ENCODE assay signal across 10 mouse cellular contexts in the genomic region with DNA sequence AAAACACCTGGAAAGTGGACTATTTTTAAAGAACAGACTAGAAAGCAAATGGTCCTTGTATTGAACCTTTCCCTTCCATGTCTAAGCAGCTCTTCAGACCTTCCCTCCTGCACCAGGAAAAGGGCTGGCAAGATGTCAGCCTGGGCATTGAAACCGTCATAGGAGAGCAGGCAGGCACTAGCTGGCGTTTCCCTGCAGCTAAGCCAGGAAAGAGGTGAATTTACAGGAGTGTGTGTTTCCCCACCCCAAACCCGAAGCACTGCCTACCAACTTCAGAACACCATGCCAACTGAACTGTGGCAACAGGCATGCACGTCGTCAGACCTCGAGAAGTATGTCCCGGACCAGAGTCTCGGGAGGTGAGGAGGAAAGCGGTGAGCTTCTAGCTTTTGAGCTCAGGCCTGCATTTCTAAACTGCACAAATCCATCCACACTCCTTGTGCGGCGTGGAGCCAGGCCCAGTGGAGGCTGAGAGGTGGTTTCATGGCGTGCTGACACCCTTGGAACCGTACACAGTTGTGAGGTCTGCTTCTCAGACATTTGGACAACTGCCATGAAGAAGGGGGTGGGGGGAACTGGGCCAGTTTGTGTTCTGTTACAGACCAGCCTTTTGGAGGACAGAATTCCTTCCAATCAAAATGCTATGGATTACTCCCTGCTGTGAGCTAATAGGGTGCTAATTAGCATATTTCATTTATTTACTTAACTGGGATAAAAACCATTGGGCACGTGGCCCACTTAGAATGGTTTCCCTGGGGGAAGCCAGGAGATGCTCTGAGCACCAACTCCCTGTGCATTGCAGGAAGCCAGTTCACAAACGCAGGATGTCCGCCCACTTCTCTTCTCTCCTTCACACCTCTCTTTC.
A peak's percentile ranks its signal among the peaks of the same experiment; 100 is the strongest.
DNase-seq lines count a peak whose midpoint lies in the region; ATAC-seq lines count a peak whose summit lies in the region.
"Had no signal": no experiment of that assay in that cellular context is flagged by ENCODE, and none has a peak within 500 bp of the region (broad histone marks: within the 10 kb centered on the region; RNA-seq: fewer than 3 reads in every experiment).

No protein-coding gene starts in this region.

- no peak overlapping the region for H3K4me3 ChIP-seq in heart, embryonic 12.5 days
- no peak overlapping the region for H3K4me3 ChIP-seq in heart, embryonic 16.5 days (ENCODE audit: low read length)
- H3K4me3 ChIP-seq: megakaryocyte, embryonic 14.5 days had no signal

- no peaks in the 10 kb centered on the region for H3K36me3 ChIP-seq in heart, embryonic 12.5 days
- H3K36me3 ChIP-seq in heart, embryonic 16.5 days (ENCODE audit: control insufficient read depth, insufficient read depth) = no peaks in the 10 kb centered on the region
- H3K36me3 ChIP-seq: G1E had no signal

- DNase-seq in heart, adult 18-20 months = peak; percentile 10 to 13
- DNase-seq in brain, embryonic 18.5 days (ENCODE audit: low read depth, low spot score) = peak; percentile 43
- peak; percentile 48 to 65 for DNase-seq in lung, postnatal 4 days
- DNase-seq in ovary, adult 18-20 months (ENCODE audit: low spot score) = no peak
- no peak for DNase-seq in adipocyte (ENCODE audit: low spot score)

- no peaks in the 10 kb centered on the region for H3K9me3 ChIP-seq in heart, embryonic 12.5 days (replicated peaks)
- no peaks in the 10 kb centered on the region for H3K9me3 ChIP-seq in heart, embryonic 16.5 days (replicated peaks; ENCODE audit: control insufficient read depth, low read length)

- WGBS in heart, embryonic 12.5 days = 67% methylated on average over 16 of the region's 16 CpGs
- 54% methylated on average over 16 of the region's 16 CpGs for WGBS in heart, embryonic 16.5 days

- H3K9ac ChIP-seq in heart, embryonic 12.5 days = no peak overlapping the region
- no peak overlapping the region for H3K9ac ChIP-seq in heart, embryonic 16.5 days (ENCODE audit: low read length)

- no peak overlapping the region for H3K4me2 ChIP-seq in heart, embryonic 12.5 days
- no peak overlapping the region for H3K4me2 ChIP-seq in heart, embryonic 16.5 days (ENCODE audit: low read depth, low read length)

- no peaks in the 10 kb centered on the region for H3K27me3 ChIP-seq in heart, embryonic 12.5 days (replicated peaks)
- H3K27me3 ChIP-seq in heart, embryonic 16.5 days (ENCODE audit: control insufficient read depth, insufficient read depth, low read length) = no peaks in the 10 kb centered on the region
- H3K27me3 ChIP-seq: megakaryocyte, embryonic 14.5 days had no signal

- H3K4me1 ChIP-seq in heart, embryonic 12.5 days (replicated peaks) = peaks cover 11% of the 10 kb centered on the region
- peaks cover 12% of the 10 kb centered on the region for H3K4me1 ChIP-seq in heart, embryonic 16.5 days (ENCODE audit: control insufficient read depth, insufficient read depth, low read length)
- H3K4me1 ChIP-seq: megakaryocyte, embryonic 14.5 days had no signal

- H3K27ac ChIP-seq in heart, embryonic 12.5 days (ENCODE audit: poor library complexity, severe bottlenecking) = no peak overlapping the region
- peak overlapping the region; percentile 10 for H3K27ac ChIP-seq in heart, embryonic 16.5 days (ENCODE audit: low read length)

- ATAC-seq in heart, embryonic 12.5 days (ENCODE audit: insufficient number of reproducible peaks, low FRiP score) = no peak; the same call in 1 of the 2 replicates
- ATAC-seq in heart, embryonic 16.5 days (replicated peaks; ENCODE audit: extremely low read depth, insufficient read depth, low FRiP score) = peak; percentile 70; the same call in 1 of the 2 replicates
- no peak for ATAC-seq in granulocyte monocyte progenitor cell, adult 5-6 weeks (replicated peaks; ENCODE audit: poor library complexity, severe bottlenecking)

Comparison
In these comparisons a context has a peak if more than half of its experiments do, and no peak if none do; other contexts are left out.
1. DNase-seq: peak in heart, adult 18-20 months (2 of 2), brain, embryonic 18.5 days (single experiment) and lung, postnatal 4 days (2 of 2); none in ovary, adult 18-20 months (single experiment) and adipocyte (single experiment).